Mouse (Mus musculus): ENCODE results near the gene Jmjd1c. TPM values are rescaled to one million over a fixed set of nuclear protein-coding genes. Genes with fewer than 3 reads are reported as not detected.

The Jmjd1c gene
- polyA plus RNA-seq, 1 experiment from 2014 or later: 36.2 TPM

DNA sequence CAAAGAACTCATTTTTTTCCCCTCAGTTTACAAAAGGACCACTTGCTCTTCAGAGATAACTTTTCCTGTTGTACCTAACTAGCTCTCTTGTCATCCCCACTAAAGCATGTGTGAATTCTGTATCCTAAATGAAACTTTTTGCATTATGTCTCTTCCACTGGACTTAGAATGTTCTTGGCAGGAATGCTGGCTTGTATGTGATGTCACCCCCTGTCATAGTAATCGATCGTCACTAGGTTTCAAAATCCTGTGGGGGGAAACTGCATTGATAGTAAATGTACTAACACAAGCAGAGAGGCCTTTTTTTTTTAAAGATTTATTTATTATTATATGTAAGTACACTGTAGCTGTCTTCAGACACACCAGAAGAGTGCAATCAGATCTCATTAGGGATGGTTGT is 112.0 kb downstream of the Jmjd1c start:
- Histone ChIP-seq H3K27ac (no peak overlapping the region), H3K4me2 (replicated peaks) (no peak overlapping the region), H3K9ac (no peak overlapping the region), H3K9me3 (no peaks in the 10 kb centered on the region), H3K4me3 (replicated peaks) (no peak overlapping the region), H3K4me1 (replicated peaks) (0 out of 2 replicates have a peak, but pooled peaks cover 4% of the 10 kb centered on the region), H3K27me3 (replicated peaks) (no peaks in the 10 kb centered on the region), H3K36me3 (no peaks in the 10 kb centered on the region)
- WGBS: 86% methylated on average over 2 of the region's 2 CpGs
- ATAC-seq: no peak

DNA sequence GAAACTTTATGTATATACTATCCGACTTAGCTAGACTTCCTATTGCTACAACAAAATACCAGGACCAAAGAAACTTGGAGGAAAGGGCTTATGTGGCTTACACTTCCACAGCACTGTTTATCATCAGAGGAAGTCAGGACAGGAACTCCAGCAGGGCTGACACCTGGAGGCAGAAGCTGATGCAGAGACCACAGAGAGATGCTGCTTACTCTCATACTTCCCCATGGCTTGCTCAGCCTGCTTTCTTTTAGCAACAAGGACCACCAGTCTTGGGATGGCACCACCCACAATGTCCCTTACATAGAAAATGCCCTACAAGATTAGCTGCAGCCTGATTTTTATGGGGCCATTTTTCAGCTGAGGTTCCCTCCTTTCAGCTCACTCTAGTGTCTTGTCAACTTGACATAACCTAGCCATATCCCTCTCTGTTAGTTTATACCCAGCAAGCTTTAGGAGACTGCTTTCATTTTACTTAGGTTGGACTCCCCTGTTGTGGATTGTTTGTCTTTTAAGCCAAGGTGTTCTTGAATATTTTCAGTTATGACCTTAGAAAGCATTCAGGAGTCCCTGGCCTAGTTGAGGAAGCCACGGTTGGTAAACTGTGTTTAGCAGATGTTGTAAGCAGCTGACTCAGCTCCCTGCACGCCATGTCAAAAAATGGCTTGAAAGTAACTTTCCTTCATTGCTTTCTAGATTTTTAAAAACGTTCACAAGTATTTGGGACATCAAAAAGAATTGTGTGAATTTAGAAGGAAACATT is 114.2 kb downstream of the Jmjd1c start:
- Histone ChIP-seq H3K27ac (no peak overlapping the region), H3K36me3 (no peaks in the 10 kb centered on the region), H3K4me3 (replicated peaks) (no peak overlapping the region), H3K9ac (no peak overlapping the region), H3K4me1 (replicated peaks) (peaks cover 7% of the 10 kb centered on the region; the same call in 1 of the 2 replicates), H3K9me3 (no peaks in the 10 kb centered on the region), H3K4me2 (replicated peaks) (no peak overlapping the region), H3K27me3 (replicated peaks) (no peaks in the 10 kb centered on the region)
- no peak for ATAC-seq
- WGBS: 57% methylated on average over 4 of the region's 4 CpGs

DNA sequence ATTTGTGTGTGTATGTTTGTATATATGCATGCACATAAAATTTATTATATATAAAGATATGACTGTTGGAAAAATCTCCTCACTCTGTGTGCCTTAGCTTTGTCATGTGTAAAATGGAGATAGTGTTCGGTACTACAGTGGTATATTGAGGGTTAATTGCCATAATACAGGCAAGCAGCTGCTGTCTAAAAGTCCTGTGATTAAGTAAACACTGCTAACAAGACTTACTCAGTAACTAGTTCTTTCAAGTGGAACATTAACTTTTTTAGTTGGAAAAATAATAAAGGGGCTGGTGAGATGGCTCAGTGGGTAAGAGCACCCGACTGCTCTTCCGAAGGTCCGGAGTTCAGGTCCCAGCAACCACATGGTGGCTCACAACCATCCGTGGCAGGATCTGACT is 116.1 kb downstream of the Jmjd1c start:
- no peaks in the 10 kb centered on the region for H3K27me3 ChIP-seq (replicated peaks)
- H3K36me3 ChIP-seq: no peaks in the 10 kb centered on the region
- WGBS: 91% methylated on average over 5 of the region's 5 CpGs
- peaks cover 7% of the 10 kb centered on the region; the same call in 1 of the 2 replicates for H3K4me1 ChIP-seq (replicated peaks)
- no peak overlapping the region for H3K4me3 ChIP-seq (replicated peaks)
- ATAC-seq: peak; percentile 51; the same call in 1 of the 2 replicates
- H3K4me2 ChIP-seq (replicated peaks): no peak overlapping the region
- no peak overlapping the region for H3K9ac ChIP-seq
- no peak overlapping the region for H3K27ac ChIP-seq
- no peaks in the 10 kb centered on the region for H3K9me3 ChIP-seq

DNA sequence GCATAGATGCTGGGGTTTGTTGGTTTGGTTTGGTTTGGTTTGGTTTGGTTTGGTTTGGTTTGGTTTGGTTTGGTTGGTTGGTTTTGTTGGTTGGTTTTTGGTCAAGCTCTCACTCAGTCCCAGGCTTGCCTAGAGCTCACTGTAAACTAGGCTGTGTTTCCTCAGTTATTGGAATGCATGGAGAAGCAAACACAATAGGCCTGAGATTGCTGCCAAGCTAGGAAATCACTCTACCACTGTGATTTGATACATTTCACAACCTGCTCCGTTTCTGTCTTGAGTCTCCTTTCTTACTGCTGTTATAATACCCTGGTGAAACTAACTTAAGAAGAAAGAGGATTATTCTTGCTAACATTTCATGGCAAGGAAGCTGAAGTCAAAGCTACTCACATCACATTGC is 117.8 kb downstream of the Jmjd1c start:
- Histone ChIP-seq H3K9me3 (no peaks in the 10 kb centered on the region), H3K27ac (no peak overlapping the region), H3K4me1 (replicated peaks) (peaks cover 7% of the 10 kb centered on the region; the same call in 1 of the 2 replicates), H3K36me3 (no peaks in the 10 kb centered on the region), H3K27me3 (replicated peaks) (no peaks in the 10 kb centered on the region), H3K9ac (no peak overlapping the region), H3K4me2 (replicated peaks) (no peak overlapping the region), H3K4me3 (replicated peaks) (no peak overlapping the region)
- WGBS: 55% methylated on average over 1 of the region's 1 CpGs
- no peak for ATAC-seq

DNA sequence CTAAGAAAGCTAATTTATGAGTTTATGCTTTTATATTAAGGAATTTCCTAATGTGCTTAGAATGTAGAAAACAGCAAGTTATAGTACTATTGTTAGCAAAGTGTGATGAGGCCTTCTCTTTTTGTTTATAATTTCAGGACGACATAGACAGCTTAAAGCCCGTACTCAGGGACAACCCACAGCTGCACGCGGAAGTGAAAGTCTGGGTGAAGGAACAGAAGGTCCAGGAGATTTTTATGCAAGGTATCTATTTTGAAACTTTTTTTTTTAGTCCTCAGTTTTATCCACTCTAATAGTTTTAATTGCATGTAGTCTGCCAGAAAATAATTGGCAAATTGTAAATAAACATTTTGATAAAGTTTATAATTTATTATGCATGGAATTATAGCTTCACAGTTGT is 119.2 kb downstream of the Jmjd1c start:
- Histone ChIP-seq H3K9me3 (no peaks in the 10 kb centered on the region), H3K9ac (no peak overlapping the region), H3K4me1 (replicated peaks) (peaks cover 5% of the 10 kb centered on the region; the same call in 1 of the 2 replicates), H3K27ac (no peak overlapping the region), H3K36me3 (peaks cover 13% of the 10 kb centered on the region), H3K4me2 (replicated peaks) (no peak overlapping the region), H3K27me3 (replicated peaks) (no peaks in the 10 kb centered on the region), H3K4me3 (replicated peaks) (no peak overlapping the region)
- 52% methylated on average over 4 of the region's 4 CpGs for WGBS
- no peak for ATAC-seq

DNA sequence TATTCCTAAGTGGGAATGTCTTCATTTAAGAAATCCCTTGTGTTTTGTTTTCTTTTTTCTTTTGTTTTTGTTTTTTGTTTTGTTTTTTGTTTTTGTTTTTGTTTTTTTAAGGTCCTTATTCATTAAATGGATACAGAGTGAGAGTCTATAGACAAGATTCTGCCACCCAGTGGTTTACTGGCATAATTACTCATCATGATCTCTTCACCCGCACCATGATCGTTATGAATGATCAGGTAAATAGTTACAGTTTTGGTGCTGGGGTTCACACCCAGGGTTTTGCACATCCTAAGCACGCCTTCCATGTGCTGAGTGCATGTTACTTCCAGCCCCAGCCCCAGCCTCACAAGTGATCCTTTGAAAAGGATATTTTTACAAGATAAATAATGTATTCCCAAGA is 120.9 kb downstream of the Jmjd1c start:
- H3K27ac ChIP-seq: no peak overlapping the region
- no peaks in the 10 kb centered on the region for H3K27me3 ChIP-seq (replicated peaks)
- H3K4me1 ChIP-seq (replicated peaks): peaks cover 3% of the 10 kb centered on the region; the same call in 1 of the 2 replicates
- WGBS: 80% methylated on average over 3 of the region's 3 CpGs
- no peaks in the 10 kb centered on the region for H3K9me3 ChIP-seq
- H3K36me3 ChIP-seq: peaks cover 16% of the 10 kb centered on the region
- no peak overlapping the region for H3K4me2 ChIP-seq (replicated peaks)
- ATAC-seq: no peak
- no peak overlapping the region for H3K9ac ChIP-seq
- H3K4me3 ChIP-seq (replicated peaks): no peak overlapping the region

DNA sequence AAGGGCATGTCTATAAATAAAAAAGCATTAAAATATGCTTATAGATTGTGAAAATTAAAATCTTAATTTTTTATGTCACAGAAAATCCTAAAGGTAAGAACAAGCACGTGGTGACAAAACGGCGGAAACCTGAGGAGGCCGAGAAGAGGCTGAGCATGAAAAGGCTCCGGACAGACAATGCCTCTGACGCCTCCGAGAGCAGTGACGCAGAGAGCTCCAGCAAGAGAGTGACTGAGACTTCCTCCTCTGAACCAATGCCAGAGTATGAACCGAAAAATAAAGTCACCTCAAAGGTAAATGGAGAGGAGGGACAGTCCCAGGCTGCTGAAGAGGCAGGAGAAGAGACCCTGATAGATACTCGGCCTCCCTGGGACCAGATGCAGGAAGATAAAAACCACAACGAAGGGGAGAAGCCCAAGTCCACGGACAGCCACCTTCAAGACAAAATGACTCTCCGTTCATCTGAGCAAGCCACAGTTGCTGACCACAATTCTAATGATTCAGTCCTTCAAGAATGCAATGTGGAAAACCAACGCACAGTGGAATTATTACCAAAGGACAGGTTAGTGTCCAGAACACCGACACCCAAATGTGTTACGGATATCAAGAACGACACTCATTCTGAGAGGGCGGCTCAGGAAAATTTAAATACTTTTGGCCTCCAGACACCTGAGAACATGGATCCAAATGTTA is 123.1 kb downstream of the Jmjd1c start:
- Histone ChIP-seq H3K4me2 (replicated peaks) (no peak overlapping the region), H3K9ac (no peak overlapping the region), H3K4me3 (replicated peaks) (no peak overlapping the region), H3K36me3 (peaks cover 16% of the 10 kb centered on the region), H3K27ac (no peak overlapping the region), H3K9me3 (no peaks in the 10 kb centered on the region), H3K27me3 (replicated peaks) (no peaks in the 10 kb centered on the region), H3K4me1 (replicated peaks) (peaks cover 3% of the 10 kb centered on the region; the same call in 1 of the 2 replicates)
- no peak for ATAC-seq
- WGBS: 93% methylated on average over 18 of the region's 18 CpGs

DNA sequence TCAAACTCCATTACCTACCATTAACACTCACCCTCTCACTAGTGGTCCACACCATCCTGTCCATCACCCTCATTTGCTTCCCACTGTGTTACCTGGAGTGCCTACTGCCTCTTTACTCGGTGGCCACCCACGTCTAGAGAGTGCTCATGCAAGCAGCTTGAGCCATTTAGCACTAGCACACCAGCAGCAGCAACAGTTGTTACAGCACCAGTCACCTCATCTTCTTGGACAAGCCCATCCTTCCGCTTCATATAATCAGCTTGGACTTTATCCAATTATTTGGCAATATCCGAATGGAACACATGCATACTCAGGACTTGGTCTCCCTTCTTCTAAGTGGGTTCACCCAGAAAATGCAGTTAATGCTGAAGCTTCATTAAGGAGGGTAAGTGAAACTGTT is 124.3 kb downstream of the Jmjd1c start:
- no peaks in the 10 kb centered on the region for H3K27me3 ChIP-seq (replicated peaks)
- H3K4me3 ChIP-seq (replicated peaks): no peak overlapping the region
- no peak overlapping the region for H3K4me2 ChIP-seq (replicated peaks)
- H3K9me3 ChIP-seq: no peaks in the 10 kb centered on the region
- H3K36me3 ChIP-seq: peaks cover 22% of the 10 kb centered on the region
- no peak overlapping the region for H3K27ac ChIP-seq
- WGBS: 88% methylated on average over 4 of the region's 4 CpGs
- ATAC-seq: no peak
- H3K9ac ChIP-seq: no peak overlapping the region
- H3K4me1 ChIP-seq (replicated peaks): no peaks in the 10 kb centered on the region

DNA sequence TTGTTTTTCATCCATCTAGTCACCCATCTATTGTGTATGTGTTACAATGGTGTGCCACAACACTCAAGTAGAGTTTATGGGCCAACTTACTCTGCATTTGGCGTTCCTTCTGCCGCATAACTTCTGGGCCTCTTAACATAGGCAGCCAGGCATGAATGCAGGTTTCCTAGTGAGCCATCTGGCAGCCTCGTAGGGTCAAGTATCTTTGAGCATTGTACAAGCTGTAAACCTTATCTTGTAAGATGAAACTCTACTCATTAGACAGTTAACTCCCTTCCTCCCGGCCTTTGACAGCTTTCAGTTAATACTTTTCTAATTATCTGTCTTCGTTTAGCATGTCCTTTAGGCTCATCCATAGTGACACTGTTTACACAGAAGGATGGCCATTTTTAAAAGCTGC is 125.4 kb downstream of the Jmjd1c start:
- no peak overlapping the region for H3K27ac ChIP-seq
- H3K36me3 ChIP-seq: peaks cover 24% of the 10 kb centered on the region
- no peak overlapping the region for H3K9ac ChIP-seq
- H3K4me3 ChIP-seq (replicated peaks): no peak overlapping the region
- H3K4me2 ChIP-seq (replicated peaks): no peak overlapping the region
- H3K4me1 ChIP-seq (replicated peaks): no peaks in the 10 kb centered on the region
- no peaks in the 10 kb centered on the region for H3K9me3 ChIP-seq
- WGBS: 63% methylated on average over 5 of the region's 5 CpGs
- no peaks in the 10 kb centered on the region for H3K27me3 ChIP-seq (replicated peaks)
- no peak for ATAC-seq

DNA sequence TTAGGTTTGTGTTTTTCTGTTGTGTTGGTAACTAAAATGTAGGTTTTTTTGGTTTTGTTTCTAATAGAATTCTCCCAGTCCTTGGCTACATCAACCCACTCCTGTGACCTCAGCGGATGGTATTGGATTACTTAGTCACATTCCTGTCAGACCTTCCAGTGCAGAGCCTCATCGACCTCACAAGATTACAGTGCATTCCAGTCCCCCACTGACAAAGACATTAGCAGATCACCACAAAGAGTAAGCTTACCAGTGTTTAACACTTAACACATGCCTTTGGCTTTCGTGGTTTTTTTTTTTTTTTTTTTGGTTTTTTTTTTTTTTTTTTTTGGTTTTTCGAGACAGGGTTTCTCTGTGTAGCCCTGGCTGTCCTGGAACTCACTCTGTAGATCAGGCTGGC is 128.0 kb downstream of the Jmjd1c start:
- no peak overlapping the region for H3K9ac ChIP-seq
- WGBS: 81% methylated on average over 3 of the region's 4 CpGs
- no peak overlapping the region for H3K4me2 ChIP-seq (replicated peaks)
- no peaks in the 10 kb centered on the region for H3K4me1 ChIP-seq (replicated peaks)
- no peak overlapping the region for H3K27ac ChIP-seq
- H3K36me3 ChIP-seq: peaks cover 22% of the 10 kb centered on the region
- no peak for ATAC-seq
- no peak overlapping the region for H3K4me3 ChIP-seq (replicated peaks)
- no peaks in the 10 kb centered on the region for H3K9me3 ChIP-seq
- no peaks in the 10 kb centered on the region for H3K27me3 ChIP-seq (replicated peaks)

DNA sequence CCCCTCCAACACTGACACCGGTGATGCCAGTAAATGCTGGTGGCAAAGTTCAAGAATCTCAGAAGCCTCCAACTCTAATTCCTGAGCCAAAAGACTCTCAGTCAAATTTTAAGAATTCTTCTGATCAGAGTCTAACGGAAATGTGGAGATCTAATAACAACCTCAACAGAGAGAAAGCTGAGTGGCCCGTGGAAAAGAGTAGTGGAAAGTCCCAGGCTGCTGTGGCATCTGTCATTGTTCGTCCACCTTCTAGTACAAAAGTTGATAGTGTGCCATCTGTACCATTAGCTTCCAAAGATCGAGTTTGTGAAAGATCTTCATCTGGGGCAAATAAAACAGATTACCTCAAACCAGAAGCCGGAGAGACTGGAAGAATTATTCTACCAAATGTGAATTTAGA is 129.6 kb downstream of the Jmjd1c start:
- H3K4me1 ChIP-seq (replicated peaks): 0 out of 2 replicates have a peak, but pooled peaks cover 3% of the 10 kb centered on the region
- H3K4me3 ChIP-seq (replicated peaks): no peak overlapping the region
- 84% methylated on average over 6 of the region's 6 CpGs for WGBS
- H3K4me2 ChIP-seq (replicated peaks): no peak overlapping the region
- H3K9me3 ChIP-seq: no peaks in the 10 kb centered on the region
- H3K36me3 ChIP-seq: peaks cover 10% of the 10 kb centered on the region
- no peak for ATAC-seq
- H3K27ac ChIP-seq: no peak overlapping the region
- H3K27me3 ChIP-seq (replicated peaks): no peaks in the 10 kb centered on the region
- H3K9ac ChIP-seq: no peak overlapping the region

DNA sequence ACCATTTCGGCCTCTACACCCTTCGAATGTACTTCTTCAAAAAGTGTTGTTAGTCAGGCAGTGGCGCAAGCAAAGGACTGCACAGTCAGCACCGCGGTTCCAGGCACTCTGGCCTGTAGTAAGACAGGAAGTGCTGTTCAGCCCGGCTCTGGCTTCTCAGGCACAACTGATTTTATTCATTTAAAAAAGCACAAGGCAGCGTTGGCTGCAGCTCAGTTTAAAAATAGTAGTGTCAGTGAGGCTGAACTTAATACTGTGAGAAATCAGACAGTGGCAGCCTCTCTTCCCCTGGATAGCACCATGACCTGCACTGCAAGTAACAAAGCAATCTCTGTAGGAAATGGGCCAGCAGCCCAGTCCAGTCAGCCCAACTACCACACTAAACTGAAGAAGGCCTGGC is 130.2 kb downstream of the Jmjd1c start:
- Histone ChIP-seq H3K27me3 (replicated peaks) (no peaks in the 10 kb centered on the region), H3K9me3 (no peaks in the 10 kb centered on the region), H3K36me3 (peaks cover 15% of the 10 kb centered on the region), H3K9ac (no peak overlapping the region), H3K4me1 (replicated peaks) (0 out of 2 replicates have a peak, but pooled peaks cover 3% of the 10 kb centered on the region), H3K4me2 (replicated peaks) (no peak overlapping the region), H3K4me3 (replicated peaks) (no peak overlapping the region), H3K27ac (no peak overlapping the region)
- no peak for ATAC-seq
- WGBS: 69% methylated on average over 7 of the region's 7 CpGs
